Mouse (Mus musculus) stomach, postnatal 0 days (tissue): ENCODE results near the gene Dock1.

Source experiments
- CTCF ChIP-seq: IDR thresholded peaks from 2 replicates; pipeline ENCODE4 v1.5.1; 2016; ENCODE audit warnings: antibody characterized with exemption, low read depth, mild to moderate bottlenecking, moderate library complexity
- EP300 ChIP-seq: optimal IDR thresholded peaks from 2 replicates; pipeline ENCODE3; 2016; ENCODE audit warnings: antibody characterized with exemption

DNA sequence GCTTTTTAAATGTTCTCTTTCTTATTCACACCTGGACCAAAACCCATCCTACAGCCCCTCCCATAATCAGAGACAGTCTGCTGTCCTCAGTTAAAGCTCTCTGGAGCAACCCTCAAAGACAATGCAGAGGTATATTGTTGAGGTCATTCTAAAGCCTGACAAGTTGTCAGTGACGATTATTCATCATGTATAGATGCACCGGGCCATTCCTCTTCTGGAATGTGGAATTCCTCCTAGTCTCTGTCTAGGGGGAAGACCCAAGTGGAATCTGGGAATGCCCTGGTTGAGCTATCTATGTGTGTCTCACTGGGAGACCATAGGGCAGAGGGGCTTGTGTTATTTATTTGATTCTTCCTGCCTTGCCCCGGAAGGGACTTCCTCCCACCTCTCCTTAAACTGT lies 202.1 kb downstream of the Dock1 start:
- TF ChIP-seq CTCF: no peak
- TF ChIP-seq EP300: no peak
